Mouse (Mus musculus): ENCODE measurements around the gene Arpc3. TPM values are rescaled to one million over a fixed set of nuclear protein-coding genes. Genes with fewer than 3 reads are reported as not detected.
A peak's percentile ranks its signal among the peaks of the same experiment; 100 is the strongest.

Arpc3 gene
- 100 to 1,000 TPM; 443 to 614 TPM for polyA plus RNA-seq (2017; shearing (Covaris generic))

- ATAC-seq = peak; percentile 87
Measured at GRCm38 (mm10) chr5:122391786-122392180, at the start of gene Arpc3. Arpc3 (plus strand) TSS chr5:122391878.

DNA sequence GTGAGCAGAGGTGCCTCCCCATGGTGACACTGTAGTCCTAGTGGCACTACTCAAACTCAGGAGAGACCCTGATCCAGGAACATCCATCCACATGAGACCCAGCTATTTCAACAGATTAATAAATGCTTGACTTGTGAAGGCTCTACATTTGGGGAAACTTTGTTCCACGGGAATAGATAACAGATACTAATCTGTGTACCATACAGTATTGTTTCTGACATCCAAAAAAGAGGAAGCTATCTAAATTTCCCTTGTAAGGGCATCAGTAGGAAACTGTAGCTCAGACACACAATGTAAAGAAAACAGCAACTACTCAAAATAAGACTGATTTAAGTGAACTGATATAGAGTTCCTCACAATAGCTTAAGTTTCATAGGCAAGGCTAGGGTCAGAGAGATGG lies 48.8 kb upstream of the Arpc3 start:
- no peak for ATAC-seq

DNA sequence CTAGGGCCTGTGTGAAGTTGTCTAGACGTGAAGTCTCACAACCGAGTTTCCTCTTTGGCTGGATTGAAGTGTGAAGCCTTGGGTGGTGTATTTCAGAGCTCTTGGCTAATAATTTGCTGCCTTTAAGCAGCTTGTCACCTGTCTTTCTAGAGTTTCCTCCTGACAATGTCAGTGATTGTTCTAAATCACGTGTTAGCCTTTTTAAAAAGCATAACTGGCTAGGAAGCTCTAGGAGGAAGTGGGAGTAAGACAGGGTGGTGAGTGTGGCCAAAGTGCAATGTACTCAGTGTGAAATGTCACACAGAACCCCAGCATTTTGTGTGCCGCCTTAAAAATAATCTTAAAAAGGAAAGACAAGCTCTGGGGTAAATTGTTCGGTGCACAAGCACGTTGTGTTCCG lies 47.9 kb upstream of the Arpc3 start:
- no peak for ATAC-seq

- peak; percentile 66 for ATAC-seq
Measured at GRCm38 (mm10) chr5:122344260-122344659, 47.4 kb upstream of the Arpc3 start.

DNA sequence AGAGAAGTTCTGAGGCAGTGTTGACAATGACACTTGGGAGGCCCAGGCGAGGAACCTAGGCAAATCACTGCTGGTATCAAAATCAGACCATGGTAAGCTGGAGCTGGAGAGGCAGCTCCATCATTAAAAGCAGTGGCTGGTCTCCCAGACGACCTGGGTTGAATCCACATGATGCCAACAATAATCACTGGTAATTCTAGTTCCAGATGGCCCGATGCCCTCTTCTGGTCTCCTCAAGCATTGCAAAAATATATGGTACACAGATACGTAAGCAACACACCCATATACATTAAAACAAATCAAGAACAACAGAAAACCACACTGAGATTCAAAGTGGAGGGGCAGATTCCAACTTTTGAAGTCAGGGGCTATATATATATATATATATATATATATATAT lies 45.9 kb upstream of the Arpc3 start:
- no peak for ATAC-seq

DNA sequence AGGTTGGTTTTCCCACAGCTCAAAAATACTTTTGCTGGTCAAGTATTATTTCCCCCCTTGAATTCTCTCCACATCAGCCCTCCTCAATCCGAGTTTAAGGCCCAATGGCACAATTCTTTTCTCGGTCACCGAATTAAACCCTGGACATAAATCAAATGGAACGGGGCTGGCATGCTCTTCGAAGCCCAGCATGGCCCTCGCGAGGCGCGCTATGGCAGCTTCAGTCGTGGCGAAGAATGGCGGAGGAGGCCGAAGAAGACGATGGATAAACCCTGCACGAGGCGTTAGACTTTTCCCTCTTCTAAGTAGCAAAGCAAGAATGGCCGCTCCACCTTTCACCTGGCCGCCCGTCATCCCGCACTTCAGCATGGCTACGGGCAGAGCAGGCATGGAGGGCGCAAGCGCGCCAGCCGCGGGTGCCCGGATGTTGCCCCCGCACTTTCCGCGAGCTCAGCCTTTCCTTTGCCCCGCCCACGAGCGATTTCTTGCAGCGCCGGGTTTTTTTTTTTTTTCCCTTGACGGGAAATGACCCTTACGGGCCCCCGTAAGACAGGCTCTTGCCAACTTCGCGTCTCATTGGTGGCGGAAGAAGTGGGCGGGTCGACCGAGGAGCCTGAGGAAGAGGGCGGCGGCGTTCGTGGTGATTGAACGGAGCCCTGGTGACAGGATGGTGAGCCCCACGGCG lies 37.7 kb upstream of the Arpc3 start, which contains the start of the genes Rad9b and Vps29:
Rad9b (minus strand) TSS at position 427 of the 685 bp plus-strand sequence.
Vps29 (plus strand) TSS at position 563 of the 685 bp plus-strand sequence.
- peak; percentile 94 for ATAC-seq

DNA sequence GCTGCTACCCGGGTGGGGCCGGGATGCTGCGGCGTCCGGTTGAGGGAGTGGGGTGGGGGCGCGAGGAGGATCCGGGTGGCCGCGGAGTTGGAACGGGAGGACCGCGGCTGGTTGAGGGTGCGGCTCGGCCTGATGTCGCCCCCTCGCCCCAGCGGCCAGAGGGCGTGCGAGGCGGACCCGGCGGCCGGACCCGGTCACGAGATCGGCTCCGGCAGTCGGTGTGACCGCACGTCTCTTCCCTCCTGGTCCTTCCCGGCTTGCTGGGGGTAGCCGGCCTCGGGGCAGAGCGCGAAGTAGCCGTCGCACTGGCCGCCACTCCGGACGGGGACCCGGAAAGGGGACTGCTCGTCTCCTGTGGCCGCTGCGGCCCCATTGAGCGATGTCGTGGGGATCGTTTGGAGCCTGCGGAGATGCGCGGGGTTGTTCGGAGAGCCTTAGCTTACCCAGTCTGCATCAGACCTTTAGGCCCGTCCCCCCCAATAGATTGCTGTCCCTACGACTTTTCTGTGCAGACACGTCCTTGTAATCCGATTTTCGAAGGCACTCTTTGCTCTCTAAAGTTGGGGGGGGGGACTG lies 37.1 kb upstream of the Arpc3 start:
- ATAC-seq = peak; percentile 10

DNA sequence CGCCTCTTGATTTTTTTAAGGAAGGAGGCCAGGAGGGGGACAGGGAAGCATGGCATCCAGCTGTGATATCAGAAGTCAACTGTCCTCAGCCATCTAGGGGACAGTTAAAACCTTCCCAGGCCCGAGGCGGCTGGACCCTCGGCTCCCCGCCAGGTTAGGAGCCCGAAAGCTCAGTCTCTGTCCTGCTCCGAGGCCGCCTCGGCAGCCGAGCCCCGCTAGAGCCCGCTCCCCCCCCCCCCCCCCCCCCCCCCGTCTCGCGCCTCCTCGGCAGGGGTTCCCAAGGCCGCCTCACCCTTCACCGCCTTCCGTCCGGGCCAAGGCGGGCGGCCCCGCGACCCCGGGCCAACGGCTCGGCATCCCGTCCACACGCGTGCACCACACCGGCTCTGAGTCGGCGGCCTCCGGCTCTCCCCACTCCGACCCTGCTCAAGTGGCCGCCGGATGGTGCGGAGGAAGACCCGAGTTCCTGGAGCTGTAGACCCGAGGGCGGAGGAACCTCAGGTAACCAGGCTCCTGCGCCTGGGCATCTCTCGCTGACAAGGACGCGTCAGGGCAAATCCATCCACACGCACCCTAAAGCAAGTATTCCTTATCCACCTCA lies 20.0 kb upstream of the Arpc3 start, which contains the start of gene Gpn3:
Gpn3 (plus strand) TSS at position 286 of the 601 bp plus-strand sequence.
- ATAC-seq = peak; percentile 36

DNA sequence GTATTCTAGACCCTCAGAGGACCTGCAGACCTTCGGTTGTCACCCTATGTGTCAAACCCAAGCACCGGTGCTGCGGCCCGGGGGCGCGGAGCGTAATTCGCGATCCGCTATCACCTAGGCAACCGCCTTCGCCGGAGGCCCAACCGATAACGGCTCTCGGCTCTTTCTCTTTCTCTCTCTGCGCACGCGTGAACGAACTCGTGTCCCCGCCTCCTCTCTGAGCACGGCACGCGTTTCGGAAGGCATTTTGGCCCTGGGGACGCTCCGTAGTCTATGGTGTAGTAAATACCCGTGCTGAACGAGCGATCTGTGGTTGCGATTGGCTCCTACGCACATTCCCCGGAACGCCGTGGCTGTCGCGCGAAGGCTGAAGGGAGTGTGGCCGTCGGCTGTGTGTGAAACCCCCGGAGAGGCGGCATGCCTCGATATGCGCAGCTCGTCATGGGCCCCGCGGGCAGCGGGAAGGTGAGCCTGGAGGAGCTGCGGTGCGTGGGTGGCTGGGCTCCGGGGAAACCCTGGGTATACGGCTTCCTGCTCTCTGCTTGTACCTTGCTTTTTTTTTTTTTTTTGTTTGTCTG lies 19.4 kb upstream of the Arpc3 start, which contains the start of gene Fam216a:
Fam216a (minus strand) TSS at position 173 of the 578 bp plus-strand sequence.
- ATAC-seq = peak; percentile 79

DNA sequence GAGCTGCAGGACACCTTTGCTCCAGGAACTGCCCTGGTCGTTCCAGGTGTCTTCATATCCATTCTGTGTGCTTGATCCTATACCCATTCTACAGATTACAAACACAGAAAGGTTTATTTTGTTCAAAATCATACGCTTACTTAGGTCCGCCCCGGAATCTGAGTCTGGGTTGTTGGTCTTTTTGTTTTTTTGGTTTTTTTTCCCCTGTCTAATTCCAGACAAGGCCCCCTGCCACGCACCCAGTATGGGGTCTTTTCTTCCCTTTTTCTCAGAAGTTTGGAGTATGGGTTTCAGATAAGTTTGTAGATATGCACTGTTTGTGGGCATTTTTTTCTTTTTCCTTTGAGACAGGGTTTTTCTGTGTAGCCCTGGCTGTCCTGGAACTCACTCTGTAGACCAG lies 18.8 kb upstream of the Arpc3 start:
- ATAC-seq = no peak

DNA sequence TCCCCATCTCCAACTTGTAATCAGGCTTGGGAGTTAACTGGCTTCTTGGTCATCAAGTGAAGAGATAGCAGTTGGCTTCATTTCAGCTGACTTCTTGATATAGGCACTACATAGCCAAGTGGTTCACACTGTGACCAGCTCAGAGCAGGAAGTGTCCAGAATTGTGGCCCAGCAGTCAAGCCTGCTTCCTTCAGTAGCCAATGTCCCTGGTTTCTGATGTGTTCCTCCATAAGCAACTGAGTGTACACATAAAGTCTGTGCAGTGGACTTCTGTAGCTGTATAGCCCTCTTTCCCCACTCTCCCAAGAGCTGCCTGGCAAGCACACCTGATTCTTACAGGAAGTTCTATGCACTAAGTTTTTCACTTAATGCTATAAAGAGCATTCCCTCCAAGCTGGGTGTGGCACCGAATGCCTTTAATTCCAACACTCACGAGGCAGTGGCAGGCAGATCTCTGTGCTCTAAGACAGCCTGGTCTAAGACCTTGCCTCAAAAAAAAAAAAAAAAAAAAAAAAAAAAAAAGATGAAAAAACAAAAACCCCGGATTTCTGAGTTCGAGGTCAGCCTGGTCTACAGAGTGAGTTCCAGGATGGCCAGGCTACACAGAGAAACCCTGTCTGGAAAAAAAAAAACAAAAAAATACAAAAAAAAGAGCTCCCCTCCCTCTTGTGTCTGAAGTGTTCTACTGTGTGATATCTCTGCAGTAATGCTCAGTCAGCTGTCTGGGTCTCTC lies 14.4 kb upstream of the Arpc3 start:
- ATAC-seq = no peak

DNA sequence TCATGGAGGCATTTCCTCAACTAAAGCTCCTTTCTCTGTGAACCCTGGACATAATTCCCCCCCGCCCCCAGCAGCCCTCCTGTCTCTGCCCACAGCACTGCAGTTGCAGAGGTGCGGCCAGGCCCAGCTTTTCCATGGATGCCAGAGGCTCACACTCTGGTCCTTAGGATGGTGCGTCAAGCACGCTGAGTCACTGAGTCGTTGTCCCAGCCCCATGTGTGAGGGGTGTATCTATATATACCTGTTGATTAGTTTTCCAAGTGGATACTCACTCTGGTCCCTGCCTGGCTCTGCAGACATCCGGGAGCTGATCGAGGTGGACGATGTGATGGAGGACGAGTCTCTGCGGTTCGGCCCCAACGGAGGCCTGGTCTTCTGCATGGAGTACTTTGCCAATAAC lies 13.5 kb upstream of the Arpc3 start:
- ATAC-seq = no peak

DNA sequence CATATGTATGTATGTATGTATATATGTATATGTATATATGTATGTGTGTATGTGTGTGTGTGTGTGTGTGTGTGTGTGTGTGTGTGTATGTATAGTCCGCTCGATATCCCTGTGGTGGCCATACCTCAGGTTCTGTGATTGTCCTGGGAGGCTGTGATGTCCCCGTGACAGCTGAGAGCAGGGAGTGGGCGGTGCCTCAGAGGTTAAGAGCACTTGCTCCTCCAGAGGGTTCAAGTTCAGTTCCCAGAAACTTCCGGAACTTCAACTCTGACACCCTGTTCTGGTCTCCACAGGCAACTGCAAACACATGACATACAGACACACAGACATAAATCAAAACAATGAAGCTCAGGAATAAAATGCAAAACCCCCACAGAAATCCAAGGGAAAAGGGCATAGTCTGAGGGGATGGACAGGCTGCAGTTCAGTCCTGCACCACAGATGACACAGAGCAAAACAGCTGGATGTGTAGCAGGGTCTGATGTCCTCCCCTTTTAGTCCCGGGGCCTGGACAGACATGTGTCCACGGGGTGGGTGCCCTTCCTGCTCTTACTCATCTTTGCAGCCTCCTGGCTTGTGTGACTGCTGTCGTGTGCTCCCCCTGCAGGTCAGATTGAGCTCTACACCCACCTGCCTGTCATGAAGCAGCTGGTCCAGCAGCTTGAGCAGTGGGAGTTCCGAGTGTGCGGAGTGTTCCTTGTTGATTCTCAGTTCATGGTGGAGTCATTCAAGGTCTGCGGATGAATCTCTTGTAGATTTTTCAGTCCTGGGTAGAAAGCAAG lies 12.1 kb upstream of the Arpc3 start:
- peak; percentile 85 for ATAC-seq

GRCm38 (mm10) chr5:122390006-122390405 lies 1.7 kb upstream of the Arpc3 start:
- no peak for ATAC-seq

DNA sequence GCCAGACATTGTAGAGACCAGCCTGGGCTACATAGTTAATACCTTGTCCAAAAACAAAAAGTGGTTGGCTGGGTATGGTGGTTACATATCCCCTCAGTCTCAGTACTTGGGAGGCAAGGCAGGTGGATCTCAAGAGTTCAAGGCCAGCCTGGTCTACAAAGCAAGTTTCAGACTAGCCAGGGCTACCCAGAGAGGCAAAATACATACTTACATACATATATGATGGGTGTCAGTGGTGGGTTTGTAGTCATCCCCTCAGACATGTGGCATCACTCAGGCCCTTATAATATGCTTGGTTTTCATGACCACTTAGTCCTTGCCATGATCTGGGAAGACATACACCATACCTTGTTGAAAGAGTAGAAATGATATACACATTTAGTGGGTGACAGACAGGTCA lies 1.0 kb upstream of the Arpc3 start:
- ATAC-seq = no peak

DNA sequence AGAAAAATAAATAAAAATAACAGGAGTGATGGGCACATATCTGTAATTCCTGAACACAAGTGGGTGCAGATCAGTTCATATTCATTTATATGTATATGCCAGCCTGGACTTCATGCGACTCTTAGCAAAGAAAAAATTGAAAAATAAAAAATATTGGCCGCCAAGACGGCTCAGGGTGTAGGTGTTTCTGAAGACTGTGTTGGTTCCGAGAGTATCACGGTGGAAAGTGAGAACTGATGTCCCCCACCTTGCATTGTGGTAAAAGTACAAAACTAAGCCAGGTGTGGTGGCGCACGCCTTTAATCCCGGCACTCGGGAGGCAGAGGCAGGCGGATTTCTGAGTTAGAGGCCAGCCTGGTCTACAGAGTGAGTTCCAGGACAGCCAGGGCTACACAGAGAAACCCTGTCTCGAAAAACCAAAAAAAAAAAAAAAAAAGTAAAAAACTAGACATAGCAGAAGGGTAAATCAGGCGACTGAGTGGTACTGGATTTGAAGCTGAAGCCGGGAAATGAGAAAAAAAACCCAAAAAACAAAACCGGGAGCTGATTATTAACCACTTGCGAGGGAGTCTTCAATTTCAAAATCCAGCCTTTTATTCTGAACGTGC lies 396 bp upstream of the Arpc3 start:
- no peak for ATAC-seq

DNA sequence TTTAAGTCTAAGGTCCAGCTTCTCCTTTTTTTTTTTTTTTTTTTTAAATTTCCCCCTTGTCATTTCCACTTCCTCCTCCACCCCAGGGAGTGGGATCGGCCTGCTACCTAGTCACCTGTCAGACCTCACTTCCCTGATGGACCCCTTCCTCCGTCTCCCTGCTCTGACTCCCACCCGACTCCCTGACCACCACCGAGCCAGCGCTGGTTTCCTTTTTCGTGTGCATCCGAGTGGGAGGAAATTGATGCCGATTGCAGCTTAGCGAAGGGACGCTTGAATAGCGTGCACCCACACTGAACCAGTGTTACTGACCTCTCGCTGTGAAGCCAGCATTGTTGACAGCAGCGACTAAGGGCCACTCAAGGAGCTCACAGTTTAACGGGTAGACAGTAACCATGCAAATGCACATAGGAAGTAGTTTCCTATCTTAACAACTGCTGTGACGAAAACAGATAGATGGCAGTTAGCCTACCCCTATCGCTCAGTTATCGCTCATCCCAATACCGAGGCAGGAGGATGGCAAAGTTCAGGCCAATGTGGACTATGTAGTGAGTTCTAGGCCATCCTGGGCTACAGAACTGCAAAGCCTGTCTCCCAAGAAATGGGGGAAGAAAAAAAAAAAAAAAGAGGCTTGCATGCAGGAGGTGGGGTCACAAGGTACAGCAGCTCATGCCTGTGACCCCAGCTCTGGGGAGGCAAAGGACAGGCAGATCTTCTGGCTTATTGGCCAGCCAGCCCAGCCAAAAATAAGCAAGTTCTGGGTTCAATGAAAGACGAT lies 738 bp downstream of the Arpc3 start:
- ATAC-seq = peak; percentile 9

DNA sequence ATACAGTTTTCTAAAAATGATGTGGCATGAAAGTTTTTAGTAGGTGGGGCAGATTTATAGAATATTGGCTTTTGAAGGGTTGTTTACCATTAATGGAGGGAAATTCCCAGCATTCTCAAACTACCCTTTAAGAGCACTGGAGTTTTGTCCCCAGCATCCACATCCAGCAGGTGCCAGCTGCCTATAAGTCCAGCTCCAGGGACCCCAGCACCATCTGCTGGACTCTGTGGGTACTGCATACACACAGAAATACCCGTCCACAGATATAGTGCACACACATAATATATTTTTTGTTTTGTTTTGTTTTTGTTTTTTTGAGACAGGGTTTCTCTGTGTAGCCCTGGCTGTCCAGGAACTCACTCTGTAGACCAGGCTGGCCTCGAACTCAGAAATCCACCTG lies 2.2 kb downstream of the Arpc3 start:
- ATAC-seq = peak; percentile 36

DNA sequence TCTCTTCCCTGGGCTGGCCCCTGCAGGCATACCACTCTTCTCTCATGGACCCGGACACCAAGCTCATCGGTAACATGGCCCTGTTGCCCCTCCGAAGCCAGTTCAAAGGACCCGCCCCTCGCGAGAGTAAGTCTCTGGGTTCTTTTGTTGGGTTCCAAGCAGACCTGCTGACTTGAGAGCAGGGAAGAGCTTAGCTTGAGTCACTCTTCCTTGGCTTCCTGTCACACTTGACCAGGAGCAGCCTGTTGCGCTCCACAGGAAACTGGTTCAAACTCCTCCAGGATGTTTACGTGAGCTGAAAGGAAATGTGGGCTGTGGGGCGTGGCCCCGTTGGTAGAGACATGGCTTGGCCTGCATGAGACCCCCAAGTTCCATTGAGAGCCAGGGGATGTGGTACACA lies 5.1 kb downstream of the Arpc3 start:
- no peak for ATAC-seq

DNA sequence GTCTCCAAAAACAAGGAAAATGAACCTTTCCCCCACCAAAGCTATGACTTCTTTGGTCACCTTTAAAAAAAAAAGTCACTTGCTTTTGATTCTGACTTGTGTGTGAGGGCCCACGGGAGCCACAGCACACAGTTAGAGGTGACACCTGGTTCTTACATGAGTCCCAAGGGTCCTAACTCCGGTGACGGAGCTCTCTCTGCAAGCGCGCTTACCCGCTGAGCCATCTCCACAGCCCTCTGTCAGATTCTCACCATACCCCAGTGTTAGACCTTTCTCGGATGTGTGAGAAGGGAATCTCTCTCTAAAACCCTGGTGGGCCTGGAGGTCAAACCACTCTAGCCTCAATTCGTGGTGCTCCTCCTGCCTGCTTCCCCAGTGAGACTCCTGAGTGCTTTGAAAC lies 5.8 kb downstream of the Arpc3 start:
- no peak for ATAC-seq

GRCm38 (mm10) chr5:122399871-122400270 lies 8.2 kb downstream of the Arpc3 start:
- ATAC-seq = no peak

Measured in activated CD4-positive, CD25-positive, alpha-beta regulatory T cell, adult 4 months (primary cell).